Mouse (Mus musculus) megakaryocyte, embryonic 14.5 days (primary cell): ENCODE data around the gene Rarres1. TPM values are rescaled to one million over a fixed set of nuclear protein-coding genes. Genes with fewer than 3 reads are reported as not detected.
A peak's percentile ranks its signal among the peaks of the same experiment; 100 is the strongest.

ENCODE experiments used
- H3K27me3 ChIP-seq: replicated peaks from 2 replicates; pipeline ENCODE3; 2012; ENCODE audit warnings: inconsistent platforms
- H3K36me3 ChIP-seq: replicated peaks from 2 replicates; pipeline ENCODE3; 2012; ENCODE audit warnings: low read length, inconsistent platforms, mixed read lengths
- H3K4me1 ChIP-seq: 2 replicates; pipeline ENCODE4 v1.6.1; 2012; ENCODE audit warnings: inconsistent platforms
- H3K4me3 ChIP-seq: replicated peaks from 2 replicates; pipeline ENCODE3; 2012; ENCODE audit warnings: moderate library complexity, mild to moderate bottlenecking, inconsistent platforms
- H3K9me3 ChIP-seq: 2 replicates; pipeline ENCODE4 v1.6.1; 2012; ENCODE audit warnings: inconsistent platforms
- FLI1 ChIP-seq: IDR thresholded peaks from 2 replicates; pipeline ENCODE4 v1.6.1; 2012; ENCODE audit warnings: low read length, inconsistent platforms, mixed read lengths
- GATA1 ChIP-seq: IDR thresholded peaks from 3 replicates; pipeline ENCODE4 v1.6.1; 2012; ENCODE audit warnings: mixed read lengths, low read length, inconsistent platforms, borderline replicate concordance
- polyA plus RNA-seq: library from polyadenylated mRNA; stranded (reverse); fragments of >175 nt; gene quantifications from 2 replicates; pipeline ENCODE4 v1.2.3, GENCODE M21; 2012; ENCODE audit warnings: low replicate concordance; ENCODE audit not compliant: insufficient read depth

The Rarres1 gene
- polyA plus RNA-seq, 1 experiment, result not detected

GRCm38 (mm10) chr3:67429999-67430380 is 85.3 kb downstream of the Rarres1 start, which contains the start of gene Gfm1:
TSS of gene Gfm1 (plus strand) at chr3:67430096.
- H3K4me3 ChIP-seq, result peak within 1 kb of the TSS; percentile 99
- no peak for TF ChIP-seq GATA1
- TF ChIP-seq FLI1, result no peak; the same call in 1 of the 2 replicates
- H3K9me3 ChIP-seq, result peaks cover 9% of the 10 kb centered on the region; the same call in 1 of the 2 replicates

GRCm38 (mm10) chr3:67429338-67429998 is 85.9 kb downstream of the Rarres1 start:
- peak overlapping the region; percentile 99 for H3K4me3 ChIP-seq
- no peaks in the 10 kb centered on the region for H3K27me3 ChIP-seq
- H3K36me3 ChIP-seq, result peaks cover 30% of the 10 kb centered on the region
- peaks cover 9% of the 10 kb centered on the region for H3K4me1 ChIP-seq
- H3K9me3 ChIP-seq, result peaks cover 9% of the 10 kb centered on the region; the same call in 1 of the 2 replicates
- TF ChIP-seq FLI1, result no peak
- TF ChIP-seq GATA1, result no peak

More at GRCm38 (mm10) chr3:67429999-67430380, 85.3 kb downstream of the Rarres1 start, which contains the start of gene Gfm1:
- Histone ChIP-seq H3K36me3 (peaks cover 36% of the 10 kb centered on the region), H3K27me3 (no peaks in the 10 kb centered on the region), H3K4me1 (peaks cover 9% of the 10 kb centered on the region)

Other genes with a start within 250 kb of the Rarres1 start
- gene Mlf1, start 141.4 kb downstream of the Rarres1 start, polyA plus RNA-seq, result 1.2 TPM in 1 of 2 replicates, not detected in the other
- gene Gm17402, start 140.4 kb downstream of the Rarres1 start, polyA plus RNA-seq, result not detected in 2 replicates
- gene Gfm1, start 85.4 kb downstream of the Rarres1 start, polyA plus RNA-seq, result 0.86 and 4.0 TPM in 2 replicates
- gene Lxn, start 51.6 kb downstream of the Rarres1 start, polyA plus RNA-seq, result 27.8 and 42.4 TPM in 2 replicates
- gene Mfsd1, start 67.2 kb upstream of the Rarres1 start, polyA plus RNA-seq, result 5.3 and 9.7 TPM in 2 replicates